Mouse (Mus musculus): Measurements from ENCODE around the gene Sdhb. TPM values are rescaled to one million over a fixed set of nuclear protein-coding genes. Genes with fewer than 3 reads are reported as not detected.

Gene Sdhb
- polyA plus RNA-seq, 1 experiment from 2014 or later = 438 TPM

DNA sequence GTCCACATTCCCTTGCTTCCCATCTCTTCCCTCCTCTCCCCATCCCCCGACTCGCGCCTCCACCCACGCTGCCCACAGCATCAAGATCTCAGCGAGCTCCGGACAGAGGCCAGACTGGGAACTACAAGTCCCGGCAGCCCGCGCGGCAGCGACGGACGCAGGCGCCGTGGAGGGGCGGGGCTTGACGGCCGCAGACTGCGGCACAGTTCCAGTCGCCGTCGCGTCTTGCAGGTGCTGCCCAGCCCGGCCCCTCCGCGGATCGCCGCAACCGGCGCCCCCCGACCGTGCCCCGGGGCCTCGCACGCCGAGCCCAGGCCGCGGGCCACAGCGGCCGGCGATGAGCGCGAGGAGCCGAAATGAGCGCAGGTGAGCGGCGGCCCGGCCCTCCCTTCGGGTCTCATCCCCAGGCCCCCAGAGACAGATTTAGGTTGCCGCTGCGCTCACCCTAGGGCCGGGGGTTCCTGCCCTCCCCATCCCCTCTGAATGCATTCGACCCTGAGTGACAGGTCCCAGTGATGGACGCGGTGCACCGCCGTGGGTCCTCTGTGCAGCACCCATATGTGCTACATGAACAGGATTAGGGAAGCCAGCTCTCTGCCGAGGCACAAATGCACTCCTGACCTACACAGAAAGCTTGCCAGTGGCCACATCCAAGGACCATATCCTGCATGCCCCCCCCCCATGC is 25.9 kb downstream of the Sdhb start, which contains the start of gene Atp13a2:
Atp13a2 (plus strand) TSS at position 163 of the 685 bp plus-strand sequence.
- peak; percentile 91 for DNase-seq (ENCODE audit: low spot score)
- Histone ChIP-seq H3K4me3 (peak within 1 kb of the TSS; percentile 76), H3K27ac (replicated peaks) (peak within 1 kb of the TSS; percentile 84), H3K27me3 (replicated peaks; ENCODE audit: low read depth, poor library complexity, severe bottlenecking) (no peaks in the 10 kb centered on the region), H3K4me1 (peaks cover 59% of the 10 kb centered on the region), H3K9me3 (no peaks in the 10 kb centered on the region), H3K36me3 (replicated peaks) (peaks cover 5% of the 10 kb centered on the region)
- WGBS = under 1% methylated on average over 58 of the region's 58 CpGs

DNA sequence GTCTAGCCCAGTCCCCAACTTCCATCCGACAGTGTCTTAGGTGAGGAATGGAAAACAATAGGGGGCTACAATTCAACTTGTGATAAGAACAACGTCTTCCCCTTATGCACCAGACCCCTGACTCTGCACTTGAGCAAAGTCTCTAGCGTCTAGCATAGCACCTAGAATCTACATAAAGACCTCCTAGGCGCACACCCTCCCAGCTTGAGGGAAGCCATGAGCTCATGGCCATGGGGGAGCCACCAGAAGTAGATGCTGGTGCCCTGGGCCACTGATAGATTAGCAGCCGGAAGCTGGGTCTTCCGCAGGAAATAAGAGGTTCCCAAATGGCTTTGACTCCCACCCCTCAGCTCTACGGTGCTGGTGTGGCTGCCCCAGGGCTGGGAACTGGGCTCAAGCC is 26.5 kb downstream of the Sdhb start:
- H3K4me1 ChIP-seq = peaks cover 61% of the 10 kb centered on the region
- peak overlapping the region; percentile 76 for H3K4me3 ChIP-seq
- peak overlapping the region; percentile 84; the same call in 1 of the 2 replicates for H3K27ac ChIP-seq (replicated peaks)
- H3K27me3 ChIP-seq (replicated peaks; ENCODE audit: low read depth, poor library complexity, severe bottlenecking) = no peaks in the 10 kb centered on the region
- H3K9me3 ChIP-seq = no peaks in the 10 kb centered on the region
- WGBS = 34% methylated on average over 7 of the region's 7 CpGs
- no peak for DNase-seq (ENCODE audit: low spot score)
- peaks cover 11% of the 10 kb centered on the region for H3K36me3 ChIP-seq (replicated peaks)

DNA sequence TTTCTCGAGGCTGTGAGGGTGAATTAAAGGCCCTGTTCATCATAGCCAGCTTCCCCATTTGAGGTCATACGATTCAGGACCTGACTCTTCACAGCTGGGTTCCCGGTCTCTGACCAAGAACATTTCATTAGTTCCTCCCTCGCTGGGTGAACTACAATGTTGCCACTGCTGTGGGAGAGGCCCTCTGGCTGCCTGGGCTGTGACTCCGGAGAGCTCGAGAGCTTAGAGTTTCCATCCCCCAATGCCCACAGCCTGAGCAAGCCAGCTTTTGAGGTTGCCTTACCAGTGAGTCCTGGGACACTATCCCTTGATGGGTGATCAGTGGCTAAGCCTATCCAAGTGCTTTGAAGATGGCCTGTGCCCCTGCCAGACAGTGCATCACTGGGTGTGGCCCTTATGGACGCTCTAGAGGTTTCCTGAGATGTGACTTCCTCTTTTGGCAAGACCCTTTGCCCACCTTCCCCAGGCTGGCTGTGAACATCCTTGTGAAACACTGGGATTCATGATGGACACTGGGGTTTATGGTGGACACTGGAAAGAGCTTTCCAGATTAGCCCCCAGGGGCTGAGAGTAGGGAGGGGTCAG is 27.8 kb downstream of the Sdhb start:
- H3K9me3 ChIP-seq = no peaks in the 10 kb centered on the region
- 68% methylated on average over 7 of the region's 7 CpGs for WGBS
- peaks cover 48% of the 10 kb centered on the region for H3K4me1 ChIP-seq

GRCm38 (mm10) chr4:140989447-140989846 is 28.4 kb downstream of the Sdhb start:
- WGBS = 92% methylated on average over 14 of the region's 14 CpGs
- DNase-seq (ENCODE audit: low spot score) = no peak
- Histone ChIP-seq H3K4me1 (peaks cover 47% of the 10 kb centered on the region), H3K9me3 (no peaks in the 10 kb centered on the region), H3K36me3 (replicated peaks) (peaks cover 28% of the 10 kb centered on the region), H3K4me3 (no peak overlapping the region; the same call in 1 of the 2 replicates), H3K27me3 (replicated peaks; ENCODE audit: low read depth, poor library complexity, severe bottlenecking) (no peaks in the 10 kb centered on the region), H3K27ac (replicated peaks) (no peak overlapping the region)

More for the DNA sequence above, 27.8 kb downstream of the Sdhb start:
- Histone ChIP-seq H3K27ac (replicated peaks) (peak overlapping the region; percentile 4; the same call in 1 of the 2 replicates), H3K27me3 (replicated peaks; ENCODE audit: low read depth, poor library complexity, severe bottlenecking) (no peaks in the 10 kb centered on the region), H3K4me3 (no peak overlapping the region; the same call in 1 of the 2 replicates), H3K36me3 (replicated peaks) (peaks cover 22% of the 10 kb centered on the region)
- no peak for DNase-seq (ENCODE audit: low spot score)

DNA sequence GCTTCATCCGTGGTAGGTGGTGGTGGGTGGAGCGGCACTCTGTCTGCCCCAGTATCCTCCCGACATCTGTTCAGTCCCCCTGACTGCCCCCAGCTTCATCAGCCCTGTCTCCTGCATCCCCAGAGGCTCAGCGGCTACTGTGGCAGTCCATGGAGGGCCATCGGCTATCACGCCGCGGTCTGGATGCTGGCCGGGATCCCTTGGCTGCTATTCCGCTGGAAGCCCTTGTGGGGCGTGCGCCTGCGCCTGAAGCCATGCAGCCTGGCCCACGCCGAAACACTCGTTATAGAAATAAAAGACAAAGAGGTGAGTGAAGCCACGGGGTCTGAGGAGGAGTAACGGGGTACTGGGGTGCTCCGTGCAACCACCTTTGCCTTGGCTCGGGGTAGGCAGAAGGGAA is 31.2 kb downstream of the Sdhb start:
- Histone ChIP-seq H3K4me3 (no peak overlapping the region), H3K9me3 (no peaks in the 10 kb centered on the region), H3K36me3 (replicated peaks) (peaks cover 56% of the 10 kb centered on the region), H3K27me3 (replicated peaks; ENCODE audit: low read depth, poor library complexity, severe bottlenecking) (no peaks in the 10 kb centered on the region), H3K4me1 (peaks cover 34% of the 10 kb centered on the region), H3K27ac (replicated peaks) (0 out of 2 replicates have a peak overlapping the region, but pooled peaks have one; percentile 24)
- WGBS = 81% methylated on average over 20 of the region's 20 CpGs
- DNase-seq (ENCODE audit: low spot score) = no peak

DNA sequence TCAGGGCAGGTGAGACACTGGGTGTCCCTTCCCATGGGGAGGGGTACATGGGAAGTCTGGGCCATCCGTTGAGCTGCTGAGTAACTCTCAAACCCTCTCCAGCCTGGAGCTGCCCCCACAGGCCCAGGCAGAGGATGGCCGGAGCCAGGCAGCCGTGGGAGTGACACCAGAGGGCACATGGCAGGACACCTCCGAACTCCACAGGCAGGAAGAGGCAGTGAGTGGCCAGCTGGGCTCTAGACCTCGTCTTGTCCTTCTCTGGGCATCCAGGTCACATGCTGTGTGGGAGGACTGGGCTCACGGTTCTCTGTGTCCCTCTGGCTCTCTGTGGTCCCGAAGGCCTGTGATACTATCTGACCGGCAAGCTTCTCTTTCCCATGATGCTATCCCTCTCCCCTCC is 32.8 kb downstream of the Sdhb start:
- H3K4me3 ChIP-seq = no peak overlapping the region
- WGBS = 88% methylated on average over 8 of the region's 8 CpGs

DNA sequence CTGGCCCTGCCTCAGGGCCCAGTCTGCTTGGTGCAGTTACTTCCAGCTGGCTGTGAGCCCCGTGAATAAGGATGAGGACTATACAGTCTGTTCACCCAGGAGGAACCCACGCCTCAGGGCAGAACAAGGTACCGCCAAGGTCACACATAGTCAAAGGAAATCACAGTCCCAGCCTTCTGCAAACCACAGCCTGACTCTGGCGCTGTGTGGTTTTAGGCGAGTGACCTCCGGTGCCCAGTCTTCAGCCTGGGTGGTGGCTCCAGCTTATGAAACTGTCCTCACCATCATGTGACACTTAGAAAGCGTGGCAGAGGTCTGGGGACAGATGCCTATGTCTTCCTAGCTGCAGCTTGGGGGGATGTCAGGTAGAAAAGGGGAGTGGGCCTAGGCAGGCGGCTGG is 34.8 kb downstream of the Sdhb start:
- 92% methylated on average over 8 of the region's 8 CpGs for WGBS
- no peaks in the 10 kb centered on the region for H3K27me3 ChIP-seq (replicated peaks; ENCODE audit: low read depth, poor library complexity, severe bottlenecking)
- H3K36me3 ChIP-seq (replicated peaks) = peaks cover 90% of the 10 kb centered on the region
- no peak for DNase-seq (ENCODE audit: low spot score)
- peaks cover 10% of the 10 kb centered on the region for H3K4me1 ChIP-seq
- no peaks in the 10 kb centered on the region for H3K9me3 ChIP-seq
- H3K4me3 ChIP-seq = no peak overlapping the region
- no peak overlapping the region for H3K27ac ChIP-seq (replicated peaks)

More for the DNA sequence above, 32.8 kb downstream of the Sdhb start:
- Histone ChIP-seq H3K4me1 (peaks cover 18% of the 10 kb centered on the region), H3K27me3 (replicated peaks; ENCODE audit: low read depth, poor library complexity, severe bottlenecking) (no peaks in the 10 kb centered on the region), H3K9me3 (no peaks in the 10 kb centered on the region), H3K27ac (replicated peaks) (no peak overlapping the region), H3K36me3 (replicated peaks) (peaks cover 70% of the 10 kb centered on the region)
- DNase-seq (ENCODE audit: low spot score) = no peak

DNA sequence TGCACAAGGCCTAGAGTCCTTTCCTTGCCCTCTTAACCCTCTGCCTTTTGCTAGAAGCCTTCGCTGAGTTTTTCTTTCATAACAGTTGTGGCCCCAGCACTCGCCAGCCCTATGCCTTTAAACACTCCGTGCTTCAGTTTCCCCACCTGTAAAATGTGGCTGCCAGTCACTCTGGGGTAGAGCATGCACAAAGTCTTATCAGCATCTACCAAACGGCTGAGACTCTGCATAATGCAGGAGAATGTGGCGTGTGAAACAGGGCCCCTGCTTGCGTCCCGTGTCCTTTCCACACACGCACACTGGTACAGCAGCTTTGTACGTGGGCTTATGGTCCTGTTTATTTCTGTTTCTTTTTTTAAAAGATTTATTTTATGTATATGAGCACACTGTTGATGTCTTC is 35.8 kb downstream of the Sdhb start:
- Histone ChIP-seq H3K4me3 (no peak overlapping the region), H3K27ac (replicated peaks) (no peak overlapping the region), H3K9me3 (no peaks in the 10 kb centered on the region), H3K36me3 (replicated peaks) (peaks cover 96% of the 10 kb centered on the region), H3K4me1 (peaks cover 3% of the 10 kb centered on the region), H3K27me3 (replicated peaks; ENCODE audit: low read depth, poor library complexity, severe bottlenecking) (no peaks in the 10 kb centered on the region)
- 96% methylated on average over 9 of the region's 9 CpGs for WGBS
- DNase-seq (ENCODE audit: low spot score) = no peak

GRCm38 (mm10) chr4:141005983-141006382 is 45.0 kb downstream of the Sdhb start:
- WGBS = 80% methylated on average over 13 of the region's 13 CpGs
- Histone ChIP-seq H3K27me3 (replicated peaks; ENCODE audit: low read depth, poor library complexity, severe bottlenecking) (no peaks in the 10 kb centered on the region), H3K4me3 (no peak overlapping the region), H3K36me3 (replicated peaks) (peaks cover 73% of the 10 kb centered on the region), H3K4me1 (peaks cover 18% of the 10 kb centered on the region), H3K27ac (replicated peaks) (no peak overlapping the region), H3K9me3 (0 out of 2 replicates have a peak, but pooled peaks cover 3% of the 10 kb centered on the region)
- DNase-seq (ENCODE audit: low spot score) = peak; percentile 46

GRCm38 (mm10) chr4:141008028-141008427 is 47.0 kb downstream of the Sdhb start:
- Histone ChIP-seq H3K4me3 (no peak overlapping the region), H3K9me3 (0 out of 2 replicates have a peak, but pooled peaks cover 3% of the 10 kb centered on the region), H3K4me1 (peaks cover 32% of the 10 kb centered on the region), H3K27me3 (replicated peaks; ENCODE audit: low read depth, poor library complexity, severe bottlenecking) (no peaks in the 10 kb centered on the region), H3K36me3 (replicated peaks) (peaks cover 64% of the 10 kb centered on the region), H3K27ac (replicated peaks) (no peak overlapping the region)
- WGBS = 92% methylated on average over 8 of the region's 8 CpGs
- no peak for DNase-seq (ENCODE audit: low spot score)

DNA sequence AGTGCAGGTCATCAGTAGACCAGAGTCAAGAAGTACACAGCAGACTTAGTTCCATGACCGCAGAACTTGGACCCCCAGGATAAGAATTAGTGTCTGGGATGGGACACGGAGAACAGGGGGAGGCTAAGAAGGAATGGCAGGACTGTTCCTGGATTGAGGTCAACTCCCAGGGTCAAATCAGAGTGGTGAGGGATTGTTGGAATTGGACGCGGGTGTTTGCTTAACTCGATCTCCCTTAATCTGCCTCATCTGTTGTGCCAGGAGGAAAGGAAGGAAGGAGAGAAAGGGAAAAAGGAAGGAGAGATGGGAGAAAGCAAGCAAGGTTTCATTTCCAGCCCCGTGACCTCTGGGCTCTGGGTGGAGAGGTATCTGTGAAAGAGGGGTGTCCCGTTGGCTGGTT is 49.1 kb downstream of the Sdhb start, which contains the start of gene Mfap2:
Mfap2 (plus strand) TSS at position 301 of the 400 bp plus-strand sequence.
- H3K36me3 ChIP-seq (replicated peaks) = peaks cover 64% of the 10 kb centered on the region

DNA sequence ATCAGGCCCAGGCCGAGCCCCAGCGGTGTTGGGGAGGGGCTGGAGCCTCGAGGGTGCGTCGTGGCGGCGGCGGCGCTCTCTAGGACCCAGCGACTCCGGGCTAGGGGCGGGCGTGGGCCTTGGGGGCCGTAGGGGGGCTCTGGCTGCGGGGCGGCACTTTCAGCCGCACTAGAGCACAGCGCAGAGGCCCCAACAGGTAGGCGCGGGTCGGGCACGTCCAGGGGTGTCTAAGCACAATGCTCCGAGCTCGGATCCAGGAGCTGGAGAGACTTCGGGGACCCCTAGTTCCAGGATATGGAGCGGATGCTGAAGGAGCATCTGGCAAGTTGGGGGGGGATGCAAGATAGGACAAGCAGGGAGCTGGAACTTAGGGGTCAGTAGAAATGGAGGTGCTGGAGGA is 49.5 kb downstream of the Sdhb start:
- H3K36me3 ChIP-seq (replicated peaks) = peaks cover 64% of the 10 kb centered on the region
- peaks cover 38% of the 10 kb centered on the region for H3K4me1 ChIP-seq

More for the DNA sequence above, 49.1 kb downstream of the Sdhb start, which contains the start of gene Mfap2:
- DNase-seq (ENCODE audit: low spot score) = no peak
- Histone ChIP-seq H3K27me3 (replicated peaks; ENCODE audit: low read depth, poor library complexity, severe bottlenecking) (no peaks in the 10 kb centered on the region), H3K4me1 (peaks cover 35% of the 10 kb centered on the region), H3K9me3 (0 out of 2 replicates have a peak, but pooled peaks cover 3% of the 10 kb centered on the region), H3K4me3 (peak within 1 kb of the TSS; percentile 76), H3K27ac (replicated peaks) (peak within 1 kb of the TSS; percentile 97)
- 11% methylated on average over 7 of the region's 7 CpGs for WGBS

More for the DNA sequence above, 49.5 kb downstream of the Sdhb start:
- H3K27ac ChIP-seq (replicated peaks) = peak overlapping the region; percentile 97
- WGBS = under 1% methylated on average over 26 of the region's 26 CpGs
- H3K9me3 ChIP-seq = 0 out of 2 replicates have a peak, but pooled peaks cover 3% of the 10 kb centered on the region
- H3K4me3 ChIP-seq = peak overlapping the region; percentile 76
- peak; percentile 91 for DNase-seq (ENCODE audit: low spot score)
- no peaks in the 10 kb centered on the region for H3K27me3 ChIP-seq (replicated peaks; ENCODE audit: low read depth, poor library complexity, severe bottlenecking)

Measured in embryonic facial prominence, embryonic 10.5 days (tissue).